Mouse (Mus musculus) ES-Bruce4 (cell line): ENCODE data around the gene Gm21969.

Source experiments
- CTCF ChIP-seq: IDR thresholded peaks from one replicate; pipeline ENCODE4 v1.8.1; 2011; ENCODE audit warnings: low read depth, low read length
- POLR2A ChIP-seq: IDR thresholded peaks from one replicate; pipeline ENCODE4 v1.8.1; 2011; ENCODE audit warnings: low read length; ENCODE audit not compliant: insufficient read depth

DNA sequence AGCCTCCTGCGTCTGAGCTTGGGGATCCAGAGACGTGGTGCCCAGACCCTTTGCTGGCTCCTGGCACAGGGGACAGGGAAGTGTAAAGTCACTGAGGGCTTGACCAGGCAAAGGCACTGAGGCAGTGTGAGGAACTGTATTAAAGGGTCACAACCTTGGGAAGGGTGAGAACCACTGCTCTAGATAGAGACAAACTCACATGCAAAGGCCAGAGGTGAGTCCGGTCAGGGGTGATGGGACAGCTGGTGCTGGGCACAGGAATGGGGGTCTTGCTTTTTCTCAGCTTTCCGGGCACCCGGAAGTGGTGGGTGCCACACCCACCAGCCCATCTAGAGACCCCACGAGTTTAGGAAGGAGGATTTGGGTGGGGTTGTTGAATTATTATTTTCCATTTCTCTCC lies 9.6 kb upstream of the Gm21969 start:
- TF ChIP-seq POLR2A (no peak), CTCF (no peak)
